Mouse (Mus musculus) lung, postnatal 0 days (tissue): ENCODE measurements around the gene Tefm. TPM values are rescaled to one million over a fixed set of nuclear protein-coding genes. Genes with fewer than 3 reads are reported as not detected.

Experiments
- ATAC-seq: fragments of 200-750 bp; cut with Nextera tagmentation; 2 replicates; pipeline ENCODE4 v1.8.0; 2017; ENCODE audit warnings: moderate library complexity
- DNase-seq: peaks from one replicate; pipeline ENCODE4 v3.0.0-alpha.2; 2016; ENCODE audit warnings: low spot score
- H3K27ac ChIP-seq: fragments of 300-500 bp; sonication (generic); 2 replicates; pipeline ENCODE4 v1.5.1; 2014; ENCODE audit warnings: antibody characterized with exemption, mild to moderate bottlenecking, low read length, mixed read lengths
- H3K27me3 ChIP-seq: fragments of 300-500 bp; sonication (generic); replicated peaks from 2 replicates; pipeline ENCODE4 v1.6.1; 2014; ENCODE audit warnings: low read length, mixed read lengths; ENCODE audit not compliant: insufficient read depth
- H3K36me3 ChIP-seq: fragments of 300-500 bp; sonication (generic); 2 replicates; pipeline ENCODE4 v1.6.1; 2014; ENCODE audit warnings: low read length, mixed read lengths; ENCODE audit not compliant: insufficient read depth
- H3K4me1 ChIP-seq: fragments of 300-500 bp; sonication (generic); 2 replicates; pipeline ENCODE4 v1.6.1; 2014; ENCODE audit warnings: antibody characterized with exemption, low read depth, low read length, mixed read lengths; ENCODE audit not compliant: insufficient read depth
- H3K4me2 ChIP-seq: fragments of 300-500 bp; sonication (generic); replicated peaks from 2 replicates; pipeline ENCODE4 v1.6.1; 2014; ENCODE audit warnings: low read depth, mild to moderate bottlenecking, low read length, moderate library complexity, mixed read lengths
- H3K4me3 ChIP-seq: fragments of 300-500 bp; sonication (generic); 2 replicates; pipeline ENCODE4 v1.5.1; 2014; ENCODE audit warnings: low read depth, low read length
- H3K9ac ChIP-seq: fragments of 300-500 bp; sonication (generic); replicated peaks from 2 replicates; pipeline ENCODE4 v1.6.1; 2014; ENCODE audit warnings: low read depth, mild to moderate bottlenecking
- H3K9me3 ChIP-seq: fragments of 300-500 bp; sonication (generic); 2 replicates; pipeline ENCODE4 v1.6.1; 2016; ENCODE audit warnings: low read length, mixed read lengths
- CTCF ChIP-seq: IDR thresholded peaks from 2 replicates; pipeline ENCODE4 v1.5.1; 2016; ENCODE audit warnings: antibody characterized with exemption, mild to moderate bottlenecking
- EP300 ChIP-seq: IDR thresholded peaks from 2 replicates; pipeline ENCODE4 v1.6.1; 2016; ENCODE audit warnings: antibody characterized with exemption, mild to moderate bottlenecking, control low read depth
- WGBS: fragments of 180-500 bp; shearing (Covaris S2); extraction: QIAGEN DNeasy Blood & Tissue Kit; methylation state at CpG from one replicate; pipeline ENCODE4 v1.1.7; 2014; 5-methylcytosine and 5-hydroxymethylcytosine counted together
- polyA plus RNA-seq: library from polyadenylated mRNA; unstranded; fragments of >200 nt; fragmentation: Nextera tagmentation; extraction: Ambion mirVana; gene quantifications from 2 replicates; pipeline ENCODE4 v1.2.1, GENCODE M21; 2015

Gene Tefm
- polyA plus RNA-seq, 1 experiment from 2014 or later, result 19.5 TPM

GRCm38 (mm10) chr11:80148313-80148712 lies 6.3 kb upstream of the Tefm start:
- TF ChIP-seq CTCF (no peak), EP300 (peak; percentile 83)
- H3K27me3 ChIP-seq, result no peaks in the 10 kb centered on the region
- no peak overlapping the region for H3K9ac ChIP-seq
- 29% methylated on average over 1 of the region's 1 CpGs for WGBS
- ATAC-seq, result peak; percentile 88
- 0 out of 2 replicates have a peak overlapping the region, but pooled peaks have one; percentile 51 for H3K27ac ChIP-seq
- no peaks in the 10 kb centered on the region for H3K36me3 ChIP-seq
- H3K4me3 ChIP-seq, result no peak overlapping the region
- H3K4me1 ChIP-seq, result no peaks in the 10 kb centered on the region
- DNase-seq, result peak; percentile 88
- H3K9me3 ChIP-seq, result no peaks in the 10 kb centered on the region
- no peak overlapping the region for H3K4me2 ChIP-seq

- TF ChIP-seq EP300, result no peak
- TF ChIP-seq CTCF, result no peak
- no peaks in the 10 kb centered on the region for H3K9me3 ChIP-seq
- no peak overlapping the region for H3K9ac ChIP-seq
- no peak overlapping the region for H3K27ac ChIP-seq
- H3K4me2 ChIP-seq, result no peak overlapping the region
- ATAC-seq (no peak), DNase-seq (peak; percentile 23)
- H3K4me3 ChIP-seq, result no peak overlapping the region
- H3K4me1 ChIP-seq, result peaks cover 3% of the 10 kb centered on the region; the same call in 1 of the 2 replicates
- no peaks in the 10 kb centered on the region for H3K27me3 ChIP-seq
- H3K36me3 ChIP-seq, result no peaks in the 10 kb centered on the region
- WGBS, result 63% methylated on average over 6 of the region's 6 CpGs
Measured at GRCm38 (mm10) chr11:80147748-80148147, 5.8 kb upstream of the Tefm start.

GRCm38 (mm10) chr11:80145787-80146275 lies 3.9 kb upstream of the Tefm start:
- TF ChIP-seq CTCF, result no peak
- TF ChIP-seq EP300, result no peak
- no peak for ATAC-seq
- DNase-seq, result peak; percentile 44
- H3K4me3 ChIP-seq, result no peak overlapping the region
- no peak overlapping the region for H3K27ac ChIP-seq
- H3K9ac ChIP-seq, result no peak overlapping the region
- no peaks in the 10 kb centered on the region for H3K36me3 ChIP-seq
- peaks cover 4% of the 10 kb centered on the region; the same call in 1 of the 2 replicates for H3K4me1 ChIP-seq
- no peaks in the 10 kb centered on the region for H3K27me3 ChIP-seq
- no peaks in the 10 kb centered on the region for H3K9me3 ChIP-seq
- WGBS, result 21% methylated on average over 10 of the region's 10 CpGs
- H3K4me2 ChIP-seq, result no peak overlapping the region

- ATAC-seq (peak; percentile 25; the same call in 1 of the 2 replicates), DNase-seq (peak; percentile 48)
- 37% methylated on average over 8 of the region's 8 CpGs for WGBS
- Histone ChIP-seq H3K27me3 (no peaks in the 10 kb centered on the region), H3K36me3 (no peaks in the 10 kb centered on the region), H3K9me3 (no peaks in the 10 kb centered on the region), H3K27ac (peak overlapping the region; percentile 88; the same call in 1 of the 2 replicates), H3K4me3 (peak overlapping the region; percentile 85; the same call in 1 of the 2 replicates), H3K4me1 (peaks cover 4% of the 10 kb centered on the region; the same call in 1 of the 2 replicates), H3K9ac (no peak overlapping the region), H3K4me2 (peak overlapping the region; percentile 90)
- no peak for TF ChIP-seq EP300
- TF ChIP-seq CTCF, result no peak
Measured at GRCm38 (mm10) chr11:80142872-80143271, 897 bp upstream of the Tefm start.

- Histone ChIP-seq H3K4me3 (no peak overlapping the region), H3K27me3 (no peaks in the 10 kb centered on the region), H3K9ac (no peak overlapping the region), H3K27ac (no peak overlapping the region), H3K9me3 (no peaks in the 10 kb centered on the region), H3K4me2 (no peak overlapping the region), H3K36me3 (peaks cover 5% of the 10 kb centered on the region; the same call in 1 of the 2 replicates), H3K4me1 (peaks cover 1% of the 10 kb centered on the region; the same call in 1 of the 2 replicates)
- no peak for ATAC-seq
- 84% methylated on average over 5 of the region's 5 CpGs for WGBS
- DNase-seq, result no peak
- TF ChIP-seq CTCF, result no peak
- TF ChIP-seq EP300, result no peak
Measured at GRCm38 (mm10) chr11:80137773-80138172, 4.2 kb downstream of the Tefm start.

- Histone ChIP-seq H3K4me1 (no peaks in the 10 kb centered on the region), H3K36me3 (peaks cover 10% of the 10 kb centered on the region; the same call in 1 of the 2 replicates), H3K27ac (no peak overlapping the region), H3K4me3 (no peak overlapping the region), H3K9ac (no peak overlapping the region), H3K27me3 (no peaks in the 10 kb centered on the region), H3K9me3 (no peaks in the 10 kb centered on the region), H3K4me2 (no peak overlapping the region)
- ATAC-seq (no peak), DNase-seq (no peak)
- 83% methylated on average over 13 of the region's 13 CpGs for WGBS
- TF ChIP-seq EP300, result no peak
- TF ChIP-seq CTCF, result no peak
Measured at GRCm38 (mm10) chr11:80136786-80137185, 5.2 kb downstream of the Tefm start.
